Mouse (Mus musculus): Measurements from ENCODE around the gene Pom121. TPM values are rescaled to one million over a fixed set of nuclear protein-coding genes. Genes with fewer than 3 reads are reported as not detected.

Pom121 gene
- polyA plus RNA-seq, 1 experiment, result 26.9 TPM

GRCm38 (mm10) chr5:135353564-135353963, 40.8 kb downstream of the Pom121 start:
- peaks cover 55% of the 10 kb centered on the region for H3K27me3 ChIP-seq (ENCODE audit: control insufficient read depth, insufficient read depth, insufficient read length)
- no peaks in the 10 kb centered on the region for H3K79me3 ChIP-seq (ENCODE audit: low read depth)
- TF ChIP-seq CTCF (IDR thresholded peaks at IDR 0.05; ENCODE audit: control insufficient read depth, insufficient read depth, insufficient read length), result no peak
- TF ChIP-seq MYOD1 (IDR thresholded peaks at IDR 0.05; ENCODE audit: control insufficient read depth, insufficient read length, low read depth), result no peak
- TF ChIP-seq MYOG (IDR thresholded peaks at IDR 0.05; ENCODE audit: control insufficient read depth, extremely low read depth, insufficient read length), result no peak
- TF ChIP-seq FOSL1 (IDR thresholded peaks at IDR 0.05; ENCODE audit: insufficient read depth, low read length, poor library complexity, severe bottlenecking), result no peak
- no peak for TF ChIP-seq MAX (IDR thresholded peaks at IDR 0.05)
- TF ChIP-seq USF1 (IDR thresholded peaks at IDR 0.05; ENCODE audit: low read depth), result no peak
- TF ChIP-seq CEBPB (IDR thresholded peaks at IDR 0.05; ENCODE audit: low read depth), result no peak
- no peaks in the 10 kb centered on the region for H3K79me2 ChIP-seq (ENCODE audit: control insufficient read depth, insufficient read depth)
- no peaks in the 10 kb centered on the region for H3K36me3 ChIP-seq (ENCODE audit: control insufficient read depth, insufficient read depth)
- no peak overlapping the region for H3ac ChIP-seq (ENCODE audit: control insufficient read depth, insufficient read length, low read depth)
- H3K4me3 ChIP-seq (ENCODE audit: insufficient read depth, poor library complexity, severe bottlenecking), result no peak overlapping the region

GRCm38 (mm10) chr5:135352995-135353394, 41.4 kb downstream of the Pom121 start, which contains the start of gene Trim50:
Gene Trim50 (plus strand): TSS chr5:135353295.
- no peaks in the 10 kb centered on the region for H3K36me3 ChIP-seq (ENCODE audit: control insufficient read depth, insufficient read depth)
- peaks cover 53% of the 10 kb centered on the region for H3K27me3 ChIP-seq (ENCODE audit: control insufficient read depth, insufficient read depth, insufficient read length)
- H3K4me3 ChIP-seq (ENCODE audit: insufficient read depth, poor library complexity, severe bottlenecking), result no peak within 1 kb of the TSS
- H3K79me3 ChIP-seq (ENCODE audit: low read depth), result no peaks in the 10 kb centered on the region
- no peak for TF ChIP-seq USF1 (IDR thresholded peaks at IDR 0.05; ENCODE audit: low read depth)
- TF ChIP-seq MYOG (IDR thresholded peaks at IDR 0.05; ENCODE audit: control insufficient read depth, extremely low read depth, insufficient read length), result no peak
- no peak for TF ChIP-seq CTCF (IDR thresholded peaks at IDR 0.05; ENCODE audit: control insufficient read depth, insufficient read depth, insufficient read length)
- no peak for TF ChIP-seq MAX (IDR thresholded peaks at IDR 0.05)
- TF ChIP-seq FOSL1 (IDR thresholded peaks at IDR 0.05; ENCODE audit: insufficient read depth, low read length, poor library complexity, severe bottlenecking), result no peak
- no peak for TF ChIP-seq CEBPB (IDR thresholded peaks at IDR 0.05; ENCODE audit: low read depth)
- no peak for TF ChIP-seq MYOD1 (IDR thresholded peaks at IDR 0.05; ENCODE audit: control insufficient read depth, insufficient read length, low read depth)
- no peaks in the 10 kb centered on the region for H3K79me2 ChIP-seq (ENCODE audit: control insufficient read depth, insufficient read depth)
- no peak within 1 kb of the TSS for H3ac ChIP-seq (ENCODE audit: control insufficient read depth, insufficient read length, low read depth)

GRCm38 (mm10) chr5:135351606-135352005, 42.7 kb downstream of the Pom121 start:
- Histone ChIP-seq H3K36me3 (ENCODE audit: control insufficient read depth, insufficient read depth) (no peaks in the 10 kb centered on the region), H3K79me3 (ENCODE audit: low read depth) (no peaks in the 10 kb centered on the region), H3K79me2 (ENCODE audit: control insufficient read depth, insufficient read depth) (no peaks in the 10 kb centered on the region), H3ac (ENCODE audit: control insufficient read depth, insufficient read length, low read depth) (no peak overlapping the region), H3K4me3 (ENCODE audit: insufficient read depth, poor library complexity, severe bottlenecking) (no peak overlapping the region), H3K27me3 (ENCODE audit: control insufficient read depth, insufficient read depth, insufficient read length) (peaks cover 66% of the 10 kb centered on the region)
- TF ChIP-seq USF1 (IDR thresholded peaks at IDR 0.05; ENCODE audit: low read depth) (no peak), MYOG (IDR thresholded peaks at IDR 0.05; ENCODE audit: control insufficient read depth, extremely low read depth, insufficient read length) (no peak), CEBPB (IDR thresholded peaks at IDR 0.05; ENCODE audit: low read depth) (no peak), MAX (IDR thresholded peaks at IDR 0.05) (no peak), MYOD1 (IDR thresholded peaks at IDR 0.05; ENCODE audit: control insufficient read depth, insufficient read length, low read depth) (no peak), CTCF (IDR thresholded peaks at IDR 0.05; ENCODE audit: control insufficient read depth, insufficient read depth, insufficient read length) (no peak)

- Histone ChIP-seq H3K36me3 (ENCODE audit: control insufficient read depth, insufficient read depth) (no peaks in the 10 kb centered on the region), H3K27me3 (ENCODE audit: control insufficient read depth, insufficient read depth, insufficient read length) (peaks cover 65% of the 10 kb centered on the region), H3K4me3 (ENCODE audit: insufficient read depth, poor library complexity, severe bottlenecking) (no peak within 1 kb of the TSS), H3ac (ENCODE audit: control insufficient read depth, insufficient read length, low read depth) (no peak within 1 kb of the TSS), H3K79me2 (ENCODE audit: control insufficient read depth, insufficient read depth) (no peaks in the 10 kb centered on the region), H3K79me3 (ENCODE audit: low read depth) (no peaks in the 10 kb centered on the region)
- no peak for TF ChIP-seq MYOG (IDR thresholded peaks at IDR 0.05; ENCODE audit: control insufficient read depth, extremely low read depth, insufficient read length)
- TF ChIP-seq USF1 (IDR thresholded peaks at IDR 0.05; ENCODE audit: low read depth), result no peak
- TF ChIP-seq CTCF (IDR thresholded peaks at IDR 0.05; ENCODE audit: control insufficient read depth, insufficient read depth, insufficient read length), result no peak
- TF ChIP-seq FOSL1 (IDR thresholded peaks at IDR 0.05; ENCODE audit: insufficient read depth, low read length, poor library complexity, severe bottlenecking), result no peak
- no peak for TF ChIP-seq CEBPB (IDR thresholded peaks at IDR 0.05; ENCODE audit: low read depth)
- no peak for TF ChIP-seq MYOD1 (IDR thresholded peaks at IDR 0.05; ENCODE audit: control insufficient read depth, insufficient read length, low read depth)
- no peak for TF ChIP-seq MAX (IDR thresholded peaks at IDR 0.05)
Measured at GRCm38 (mm10) chr5:135349862-135350261, 44.5 kb downstream of the Pom121 start, which contains the start of gene Fkbp6. Gene Fkbp6 (minus strand): TSS chr5:135350044.

- H3K79me2 ChIP-seq (ENCODE audit: control insufficient read depth, insufficient read depth), result no peaks in the 10 kb centered on the region
- no peaks in the 10 kb centered on the region for H3K36me3 ChIP-seq (ENCODE audit: control insufficient read depth, insufficient read depth)
- no peak overlapping the region for H3ac ChIP-seq (ENCODE audit: control insufficient read depth, insufficient read length, low read depth)
- H3K79me3 ChIP-seq (ENCODE audit: low read depth), result no peaks in the 10 kb centered on the region
- TF ChIP-seq MYOD1 (IDR thresholded peaks at IDR 0.05; ENCODE audit: control insufficient read depth, insufficient read length, low read depth) (no peak), MYOG (IDR thresholded peaks at IDR 0.05; ENCODE audit: control insufficient read depth, extremely low read depth, insufficient read length) (no peak), CEBPB (IDR thresholded peaks at IDR 0.05; ENCODE audit: low read depth) (no peak), CTCF (IDR thresholded peaks at IDR 0.05; ENCODE audit: control insufficient read depth, insufficient read depth, insufficient read length) (no peak), FOSL1 (IDR thresholded peaks at IDR 0.05; ENCODE audit: insufficient read depth, low read length, poor library complexity, severe bottlenecking) (no peak), USF1 (IDR thresholded peaks at IDR 0.05; ENCODE audit: low read depth) (no peak), MAX (IDR thresholded peaks at IDR 0.05) (no peak)
- H3K27me3 ChIP-seq (ENCODE audit: control insufficient read depth, insufficient read depth, insufficient read length), result peaks cover 65% of the 10 kb centered on the region
- H3K4me3 ChIP-seq (ENCODE audit: insufficient read depth, poor library complexity, severe bottlenecking), result no peak overlapping the region
Measured at GRCm38 (mm10) chr5:135347511-135348011, 46.8 kb downstream of the Pom121 start.

Measured in C2C12 (cell line).